Mouse (Mus musculus): Measurements from ENCODE around the gene Eif4e1b.

- TF ChIP-seq POLR2A (IDR thresholded peaks at IDR 0.05; ENCODE audit: borderline replicate concordance, low read depth, low read length) (no peak), CTCF (IDR thresholded peaks at IDR 0.05; ENCODE audit: low read depth, low read length) (no peak)
Measured at GRCm38 (mm10) chr13:54767012-54767411, 16.8 kb upstream of the Eif4e1b start.

Data from bone marrow macrophage, adult 2 months (primary cell).